Mouse (Mus musculus) testis, adult 2 months (tissue): ENCODE data around the gene Slc48a1.
A peak's percentile ranks its signal among the peaks of the same experiment; 100 is the strongest.

Experiments
- CTCF ChIP-seq: fragments of 200-500 bp; IDR thresholded peaks from 2 replicates; pipeline ENCODE4 v1.5.1; 2012; ENCODE audit warnings: low read depth, mild to moderate bottlenecking, inconsistent platforms, low read length, moderate library complexity; ENCODE audit not compliant: control insufficient read depth, insufficient read depth, insufficient replicate concordance
- POLR2A ChIP-seq: fragments of 200-500 bp; IDR thresholded peaks from 2 replicates; pipeline ENCODE4 v1.6.1; 2012; ENCODE audit warnings: low read depth, mild to moderate bottlenecking, inconsistent platforms, low read length, moderate library complexity; ENCODE audit not compliant: control insufficient read depth

DNA sequence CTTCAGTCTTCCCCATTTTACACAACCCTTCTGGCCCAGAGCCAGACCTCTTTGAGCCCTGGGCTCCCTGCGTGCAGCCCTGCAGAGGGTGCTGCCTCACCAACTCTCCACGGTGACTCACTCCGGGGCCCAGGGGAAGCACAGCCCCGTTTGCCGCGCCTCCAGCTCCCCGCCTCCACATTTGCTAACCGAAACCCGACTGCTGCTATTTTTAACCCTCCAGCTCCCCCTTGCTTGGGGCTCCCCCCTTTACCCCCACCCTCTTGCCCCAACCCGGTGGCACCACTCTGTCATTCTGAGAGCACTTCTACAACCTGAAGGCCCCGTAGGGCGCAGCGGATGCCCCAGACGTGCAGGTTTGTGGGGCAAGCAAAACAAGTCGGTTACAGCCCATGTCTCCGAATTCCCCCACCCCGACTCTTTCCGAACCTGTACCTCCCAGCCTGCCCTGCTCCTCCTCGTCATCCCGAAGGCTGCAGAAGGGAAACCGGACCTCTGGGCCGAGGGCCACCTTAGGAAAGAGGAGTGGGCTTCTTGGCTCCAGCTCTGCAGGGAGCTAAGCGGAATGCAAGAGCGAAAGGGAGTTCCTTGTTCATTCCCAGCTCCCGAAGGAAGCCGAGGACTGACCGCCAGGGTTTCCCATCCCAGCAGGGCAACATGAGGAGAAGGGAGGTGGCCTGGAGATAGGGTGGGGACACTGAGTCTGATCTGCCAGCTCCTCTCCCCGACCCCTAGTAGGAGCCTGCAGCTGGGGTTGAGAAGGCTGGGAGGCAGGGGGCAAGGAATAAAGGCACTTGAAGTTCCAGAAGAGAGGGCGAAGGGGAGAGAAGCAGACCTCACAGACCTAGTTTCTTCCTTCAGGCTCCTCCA lies 47.0 kb downstream of the Slc48a1 start:
- TF ChIP-seq CTCF (0 out of 2 replicates have a peak, but pooled peaks have one; percentile 7), POLR2A (no peak)
